Mouse (Mus musculus): ENCODE measurements around the gene Sfxn3. TPM values are rescaled to one million over a fixed set of nuclear protein-coding genes. Genes with fewer than 3 reads are reported as not detected.
A peak's percentile ranks its signal among the peaks of the same experiment; 100 is the strongest.

The Sfxn3 gene
- total RNA-seq (2017): 12.0 and 16.0 TPM in 2 replicates

- ATAC-seq (replicated peaks in 1 of 2; ENCODE audit: insufficient read depth in 1 of 2, low FRiP score in 2 of 2, low TSS enrichment in 1 of 2, low read depth in 1 of 2, poor library complexity in 2 of 2, severe bottlenecking in 2 of 2): peak; percentile 91 to 93
Measured at GRCm38 (mm10) chr19:45047417-45047934, at the start of gene Sfxn3. TSS of gene Sfxn3 (plus strand) at chr19:45047503.

DNA sequence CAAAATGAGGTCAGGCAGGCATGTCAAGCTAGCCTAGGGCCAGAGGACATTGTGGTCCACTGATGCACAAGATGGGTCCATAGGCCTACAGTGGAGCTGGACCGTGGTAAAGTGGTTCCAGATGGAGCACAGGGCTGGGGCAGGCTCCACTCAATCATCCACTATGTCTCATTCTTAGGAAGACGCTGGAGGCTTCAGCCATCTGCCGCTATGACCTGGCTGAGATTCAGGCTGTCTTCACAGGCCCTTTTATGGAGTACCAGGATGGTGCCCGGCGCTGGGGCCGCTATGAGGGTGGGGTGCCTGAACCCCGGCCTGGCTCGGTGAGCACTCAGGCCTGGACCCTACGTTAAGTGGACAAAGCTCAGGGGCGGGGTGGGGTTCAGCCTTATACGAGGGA, 49.5 kb upstream of the Sfxn3 start:
- no peak for ATAC-seq (replicated peaks in 1 of 2; ENCODE audit: insufficient read depth in 1 of 2, low FRiP score in 2 of 2, low TSS enrichment in 1 of 2, low read depth in 1 of 2, poor library complexity in 2 of 2, severe bottlenecking in 2 of 2)

DNA sequence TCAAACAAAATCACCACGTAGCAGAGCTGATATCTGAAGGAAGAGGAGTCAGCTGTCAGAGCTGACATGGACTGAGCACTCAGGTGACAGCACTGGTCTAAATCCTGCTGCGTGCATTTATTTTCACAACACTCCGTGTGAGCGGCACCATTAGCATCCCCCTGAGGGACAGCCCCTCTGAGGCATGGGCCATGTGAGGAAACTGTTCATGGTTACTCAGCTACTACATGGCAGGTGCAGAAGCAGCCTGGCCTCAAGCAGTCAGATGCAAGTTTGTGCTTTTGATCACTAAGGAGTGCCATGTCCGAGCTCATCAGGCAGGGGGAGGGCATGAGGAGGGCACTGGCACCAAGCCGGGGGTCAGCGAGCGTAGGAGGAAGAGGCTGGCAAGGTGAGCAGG, 47.7 kb upstream of the Sfxn3 start:
- ATAC-seq (replicated peaks in 1 of 2; ENCODE audit: insufficient read depth in 1 of 2, low FRiP score in 2 of 2, low TSS enrichment in 1 of 2, low read depth in 1 of 2, poor library complexity in 2 of 2, severe bottlenecking in 2 of 2): no peak

DNA sequence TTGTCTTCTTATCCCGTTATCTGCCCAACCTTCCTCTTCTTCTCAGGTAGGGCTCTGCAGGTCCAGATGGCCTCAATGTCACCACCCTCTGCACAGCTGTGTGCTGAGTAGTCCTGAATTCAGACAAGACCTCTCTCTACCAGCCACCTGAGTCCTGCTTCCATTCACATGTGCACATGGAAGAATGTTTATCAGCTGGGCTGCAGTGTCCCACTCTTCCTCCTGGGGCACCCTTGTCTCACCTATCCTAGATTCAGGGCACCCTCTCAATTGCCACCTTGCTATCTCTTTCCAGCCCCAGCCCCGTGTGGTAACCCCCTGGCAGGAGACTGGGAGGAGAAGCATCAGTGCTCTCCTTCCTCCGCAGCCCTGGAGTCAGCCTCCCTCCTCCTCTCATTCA, 45.0 kb upstream of the Sfxn3 start:
- no peak for ATAC-seq (replicated peaks in 1 of 2; ENCODE audit: insufficient read depth in 1 of 2, low FRiP score in 2 of 2, low TSS enrichment in 1 of 2, low read depth in 1 of 2, poor library complexity in 2 of 2, severe bottlenecking in 2 of 2)

- ATAC-seq (replicated peaks in 1 of 2; ENCODE audit: insufficient read depth in 1 of 2, low FRiP score in 2 of 2, low TSS enrichment in 1 of 2, low read depth in 1 of 2, poor library complexity in 2 of 2, severe bottlenecking in 2 of 2): no peak
Measured at GRCm38 (mm10) chr19:45003740-45004516, 43.4 kb upstream of the Sfxn3 start.

GRCm38 (mm10) chr19:45005444-45005843, 41.9 kb upstream of the Sfxn3 start, which contains the start of gene Twnk:
TSS of gene Twnk (plus strand) at chr19:45005663.
- ATAC-seq (replicated peaks in 1 of 2; ENCODE audit: insufficient read depth in 1 of 2, low FRiP score in 2 of 2, low TSS enrichment in 1 of 2, low read depth in 1 of 2, poor library complexity in 2 of 2, severe bottlenecking in 2 of 2): peak; percentile 73 to 76

DNA sequence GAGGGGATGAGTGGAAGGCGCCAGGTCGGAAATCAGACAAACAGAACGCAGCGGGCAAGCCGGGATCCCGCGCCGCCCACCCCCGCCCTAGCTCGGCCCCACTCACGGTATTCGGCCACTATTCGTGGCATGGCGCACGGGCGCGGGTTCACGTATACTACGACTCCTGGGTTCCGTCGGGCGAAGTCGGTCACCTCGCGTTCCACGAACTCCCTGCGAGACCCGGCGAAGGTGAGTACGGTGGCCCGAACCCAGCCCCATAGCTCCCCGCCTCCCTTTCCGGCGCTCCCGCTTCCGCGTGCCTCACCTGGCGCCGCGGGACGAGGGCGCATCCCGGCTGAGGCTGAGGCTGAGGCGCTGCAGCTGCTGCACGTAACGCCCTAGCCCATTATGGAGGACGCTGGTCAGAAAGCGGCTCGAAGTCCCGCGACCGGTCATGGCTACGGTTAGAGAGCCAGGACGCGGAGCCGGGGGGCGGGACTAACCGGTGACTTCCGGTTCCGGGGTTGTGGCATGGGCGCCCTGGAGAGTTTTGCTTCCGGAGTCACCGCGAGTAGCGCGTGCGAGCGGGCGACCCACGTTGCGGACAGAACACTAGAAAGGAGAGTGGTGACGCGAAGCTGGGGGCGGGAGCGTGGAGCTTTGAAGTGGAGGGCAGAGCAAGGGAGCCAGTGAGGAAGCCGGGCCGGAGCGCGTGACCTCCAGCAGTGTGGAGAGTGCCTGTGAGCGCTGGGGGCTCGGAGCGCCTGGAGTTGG, 41.2 kb upstream of the Sfxn3 start, which contains the start of gene Mrpl43:
Gene Mrpl43 (minus strand): TSS at position 486 of the 756 bp plus-strand sequence.
- peak; percentile 90 for ATAC-seq (replicated peaks in 1 of 2; ENCODE audit: insufficient read depth in 1 of 2, low FRiP score in 2 of 2, low TSS enrichment in 1 of 2, low read depth in 1 of 2, poor library complexity in 2 of 2, severe bottlenecking in 2 of 2)

DNA sequence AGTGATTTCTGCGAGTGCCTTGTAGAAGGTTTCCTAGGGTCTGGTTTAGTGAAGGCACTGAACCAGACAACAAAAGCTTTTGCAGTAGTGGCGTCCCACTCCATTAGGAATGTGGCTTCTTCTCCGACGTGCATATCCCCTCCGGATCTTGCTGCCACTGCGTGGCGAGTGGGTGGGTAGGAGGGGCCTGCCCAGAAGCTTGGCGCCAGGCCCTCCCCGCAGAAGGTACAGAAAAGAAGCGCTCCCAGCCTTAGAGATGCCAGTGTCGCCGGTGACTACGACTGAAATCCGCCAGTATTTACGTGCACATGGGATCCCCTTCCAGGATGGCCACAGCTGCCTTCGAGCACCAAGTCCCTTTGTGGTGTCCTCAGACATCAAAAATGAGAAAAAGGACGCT, 40.3 kb upstream of the Sfxn3 start:
- ATAC-seq (replicated peaks in 1 of 2; ENCODE audit: insufficient read depth in 1 of 2, low FRiP score in 2 of 2, low TSS enrichment in 1 of 2, low read depth in 1 of 2, poor library complexity in 2 of 2, severe bottlenecking in 2 of 2): no peak

- no peak for ATAC-seq (replicated peaks in 1 of 2; ENCODE audit: insufficient read depth in 1 of 2, low FRiP score in 2 of 2, low TSS enrichment in 1 of 2, low read depth in 1 of 2, poor library complexity in 2 of 2, severe bottlenecking in 2 of 2)
Measured at GRCm38 (mm10) chr19:45007425-45008191, 39.7 kb upstream of the Sfxn3 start.

- ATAC-seq (replicated peaks in 1 of 2; ENCODE audit: insufficient read depth in 1 of 2, low FRiP score in 2 of 2, low TSS enrichment in 1 of 2, low read depth in 1 of 2, poor library complexity in 2 of 2, severe bottlenecking in 2 of 2): no peak
Measured at GRCm38 (mm10) chr19:45010646-45011045, 36.7 kb upstream of the Sfxn3 start.

DNA sequence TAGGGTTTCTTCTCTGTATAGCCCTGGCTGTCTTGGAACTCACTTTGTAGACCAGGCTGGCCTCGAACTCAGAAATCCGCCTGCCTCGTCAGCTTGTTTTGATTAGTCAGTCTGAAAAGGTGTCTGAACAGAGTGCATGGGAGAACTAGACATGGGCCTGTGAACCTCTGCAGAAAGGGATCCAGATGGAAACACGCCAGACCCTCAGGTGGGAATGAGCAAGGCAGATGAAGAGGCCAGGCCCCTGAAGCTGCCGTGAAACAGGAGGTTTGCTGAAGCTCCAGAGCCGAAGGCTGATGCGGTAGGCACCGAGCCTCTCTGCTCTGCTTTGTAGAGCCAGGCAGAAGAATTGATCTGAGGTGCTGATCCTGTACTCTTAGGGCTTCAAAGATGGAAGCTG, 35.1 kb upstream of the Sfxn3 start:
- no peak for ATAC-seq (replicated peaks in 1 of 2; ENCODE audit: insufficient read depth in 1 of 2, low FRiP score in 2 of 2, low TSS enrichment in 1 of 2, low read depth in 1 of 2, poor library complexity in 2 of 2, severe bottlenecking in 2 of 2)

- ATAC-seq (replicated peaks in 1 of 2; ENCODE audit: insufficient read depth in 1 of 2, low FRiP score in 2 of 2, low TSS enrichment in 1 of 2, low read depth in 1 of 2, poor library complexity in 2 of 2, severe bottlenecking in 2 of 2): no peak
Measured at GRCm38 (mm10) chr19:45012636-45013035, 34.7 kb upstream of the Sfxn3 start.

DNA sequence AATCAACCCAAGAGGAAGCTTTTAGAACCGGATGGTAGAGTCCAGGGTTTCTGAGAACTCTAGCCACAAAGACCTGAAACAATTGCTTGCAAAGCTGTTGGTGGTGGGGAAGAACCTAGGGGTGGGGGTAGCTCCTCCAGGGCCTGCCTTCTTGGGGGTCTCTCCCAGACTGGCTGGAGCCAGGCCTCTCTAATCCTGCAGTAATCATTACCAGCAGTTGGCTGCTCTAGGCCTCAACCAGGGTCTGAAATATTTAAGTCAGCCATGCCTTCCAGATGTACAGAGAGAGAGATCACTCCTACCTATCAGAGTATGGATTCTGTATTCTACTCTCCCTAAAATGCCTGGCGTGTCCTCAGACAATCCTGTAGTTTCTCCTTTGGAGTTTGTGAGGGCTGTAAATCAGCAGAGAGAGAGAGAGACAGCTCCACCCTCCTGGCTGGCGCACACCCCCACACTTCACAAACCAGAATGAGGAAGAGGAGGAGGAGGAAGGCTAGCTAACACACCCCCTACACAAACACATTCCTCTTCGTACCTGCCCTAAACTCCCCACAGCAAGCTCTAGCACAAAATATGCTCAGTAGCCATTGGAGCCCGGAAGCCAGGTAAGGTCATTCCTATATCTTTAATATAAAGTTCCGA, 33.6 kb upstream of the Sfxn3 start:
- no peak for ATAC-seq (replicated peaks in 1 of 2; ENCODE audit: insufficient read depth in 1 of 2, low FRiP score in 2 of 2, low TSS enrichment in 1 of 2, low read depth in 1 of 2, poor library complexity in 2 of 2, severe bottlenecking in 2 of 2)

DNA sequence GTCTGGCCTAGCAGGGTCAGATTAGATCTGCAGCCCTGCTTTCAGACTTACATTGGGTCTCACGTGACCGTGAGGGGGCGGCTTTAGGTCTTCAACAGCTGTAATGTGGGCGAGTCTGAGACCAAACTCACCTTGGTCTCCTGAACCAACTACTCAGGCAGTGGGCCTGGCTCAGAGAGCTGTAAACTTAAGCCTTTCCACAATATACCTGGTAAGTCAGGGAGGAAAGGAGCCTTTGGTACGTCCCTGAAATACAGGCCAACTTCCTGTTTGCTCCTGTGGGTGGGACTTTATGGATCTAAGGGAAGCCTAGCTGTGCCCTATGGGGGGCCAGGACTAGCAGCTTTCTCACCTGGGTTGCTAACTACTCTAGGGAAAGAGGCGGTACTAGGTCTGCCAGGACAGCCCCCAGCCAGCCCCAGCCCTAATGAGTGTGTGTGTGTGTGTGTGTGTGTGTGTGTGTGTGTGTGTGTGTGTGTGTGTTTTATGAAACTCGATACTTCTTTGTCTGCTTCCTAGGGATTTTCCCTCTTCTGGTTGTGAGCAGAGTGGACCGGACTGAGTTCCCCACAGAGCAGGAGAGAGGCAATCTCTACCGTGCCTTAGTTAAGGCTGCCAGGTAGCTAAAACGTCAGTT, 32.9 kb upstream of the Sfxn3 start, which contains the start of gene Lzts2:
Gene Lzts2 (plus strand): TSS at position 80 of the 637 bp plus-strand sequence.
- ATAC-seq (replicated peaks in 1 of 2; ENCODE audit: insufficient read depth in 1 of 2, low FRiP score in 2 of 2, low TSS enrichment in 1 of 2, low read depth in 1 of 2, poor library complexity in 2 of 2, severe bottlenecking in 2 of 2): no peak

DNA sequence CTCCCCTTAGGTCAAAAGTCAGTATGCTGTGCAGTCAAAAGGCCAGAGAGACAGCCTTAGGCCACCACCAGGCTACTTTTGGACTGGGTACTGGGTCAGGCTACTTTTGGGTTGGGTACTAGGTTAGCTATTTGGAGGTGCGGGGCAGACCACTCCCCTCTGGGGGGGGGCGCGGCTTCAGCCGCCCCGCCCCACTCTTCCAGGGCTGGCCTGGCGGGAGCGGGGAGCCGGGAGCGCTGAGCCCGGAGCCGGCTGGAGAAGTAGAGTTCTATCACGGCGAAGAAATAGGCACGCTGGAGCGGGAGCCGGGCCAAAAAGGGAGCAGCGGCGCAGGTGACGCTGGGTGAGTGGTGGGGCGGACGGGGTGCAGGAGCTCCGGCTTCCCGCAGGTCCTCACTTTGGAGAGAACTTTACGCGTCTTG, 32.3 kb upstream of the Sfxn3 start:
- no peak for ATAC-seq (replicated peaks in 1 of 2; ENCODE audit: insufficient read depth in 1 of 2, low FRiP score in 2 of 2, low TSS enrichment in 1 of 2, low read depth in 1 of 2, poor library complexity in 2 of 2, severe bottlenecking in 2 of 2)

DNA sequence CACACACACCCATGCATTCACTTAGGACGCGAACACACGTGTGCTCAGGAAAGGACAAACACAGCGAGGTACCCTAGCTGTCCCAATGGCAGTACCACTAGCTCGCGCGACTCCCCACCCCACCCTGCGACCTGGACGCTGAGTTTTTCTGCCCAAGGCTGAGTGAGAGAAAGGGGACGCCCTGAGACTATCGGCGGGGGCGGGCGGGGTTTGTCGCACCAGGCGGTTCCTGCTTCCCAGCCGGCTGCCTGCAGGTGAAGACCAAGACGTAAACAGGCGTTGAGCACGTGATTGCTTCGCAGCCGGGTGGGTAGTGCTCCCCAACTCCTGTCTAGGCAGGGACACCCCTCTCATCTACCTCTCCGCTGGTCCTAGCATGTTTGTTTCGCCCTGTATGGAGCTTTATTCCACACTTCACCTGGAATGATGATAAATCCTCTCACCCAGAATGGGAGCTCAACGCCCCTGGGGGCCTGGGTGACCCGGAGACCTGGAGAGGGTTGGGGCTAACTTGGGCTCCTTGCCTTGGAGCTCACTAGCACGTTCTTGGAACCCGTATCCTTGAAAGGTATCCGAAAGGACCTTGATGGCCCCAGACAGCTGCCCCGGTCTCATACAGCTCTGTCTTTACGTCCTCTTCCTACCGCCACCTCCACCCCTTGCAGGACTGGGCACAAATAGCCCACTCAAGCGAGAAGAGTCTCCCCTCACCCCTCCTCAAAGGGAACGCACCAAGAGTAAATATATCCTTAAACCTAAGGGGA, 31.6 kb upstream of the Sfxn3 start:
- ATAC-seq (replicated peaks in 1 of 2; ENCODE audit: insufficient read depth in 1 of 2, low FRiP score in 2 of 2, low TSS enrichment in 1 of 2, low read depth in 1 of 2, poor library complexity in 2 of 2, severe bottlenecking in 2 of 2): peak; percentile 18 to 22; a peak in 3 of 4 replicates

All from hematopoietic stem cell, adult 5-6 weeks (primary cell).